Mouse (Mus musculus): ENCODE data around the gene 1700001O22Rik. TPM values are rescaled to one million over a fixed set of nuclear protein-coding genes. Genes with fewer than 3 reads are reported as not detected.

1700001O22Rik gene
- polyA plus RNA-seq, 3 experiments from 2014 or later = 0.55 to 2.5 (median 0.84) TPM

- ATAC-seq = no peak
These were observed 7.1 kb upstream of the 1700001O22Rik start for GRCm38 (mm10) chr2:30810573-30810972.

- no peak for ATAC-seq
These were observed 6.0 kb upstream of the 1700001O22Rik start for GRCm38 (mm10) chr2:30809503-30809902.

- no peak for ATAC-seq
These were observed 4.8 kb upstream of the 1700001O22Rik start for GRCm38 (mm10) chr2:30808296-30808655.

GRCm38 (mm10) chr2:30807648-30808295 is 4.3 kb upstream of the 1700001O22Rik start, which contains the start of gene Ntmt1:
TSS of gene Ntmt1 (plus strand) at chr2:30807826.
- peak; percentile 98 for ATAC-seq

- ATAC-seq = peak; percentile 11
These were observed 3.7 kb upstream of the 1700001O22Rik start for GRCm38 (mm10) chr2:30807147-30807647.

- no peak for ATAC-seq
These were observed 2.5 kb upstream of the 1700001O22Rik start for GRCm38 (mm10) chr2:30805983-30806382.

- peak; percentile 41 for ATAC-seq
These were observed 2.2 kb downstream of the 1700001O22Rik start for GRCm38 (mm10) chr2:30801067-30801852.

- ATAC-seq = no peak
These were observed 2.8 kb downstream of the 1700001O22Rik start for GRCm38 (mm10) chr2:30800671-30801066.

- no peak for ATAC-seq
These were observed 4.0 kb downstream of the 1700001O22Rik start for GRCm38 (mm10) chr2:30799456-30799855.

GRCm38 (mm10) chr2:30796382-30796781 is 7.1 kb downstream of the 1700001O22Rik start:
- ATAC-seq = peak; percentile 78

- ATAC-seq = no peak
These were observed 7.6 kb downstream of the 1700001O22Rik start for GRCm38 (mm10) chr2:30795889-30796275.

- ATAC-seq = no peak
These were observed 8.1 kb downstream of the 1700001O22Rik start for GRCm38 (mm10) chr2:30795271-30795888.

GRCm38 (mm10) chr2:30794179-30795108 is 9.0 kb downstream of the 1700001O22Rik start:
- ATAC-seq = peak; percentile 75

GRCm38 (mm10) chr2:30792061-30792460 is 11.4 kb downstream of the 1700001O22Rik start:
- no peak for ATAC-seq

- no peak for ATAC-seq
These were observed 16.0 kb downstream of the 1700001O22Rik start for GRCm38 (mm10) chr2:30787466-30787865.

- ATAC-seq = peak; percentile 52
These were observed 19.1 kb downstream of the 1700001O22Rik start for GRCm38 (mm10) chr2:30784078-30784994.

- ATAC-seq = no peak
These were observed 20.1 kb downstream of the 1700001O22Rik start for GRCm38 (mm10) chr2:30783346-30783745.

GRCm38 (mm10) chr2:30782312-30783290 is 20.9 kb downstream of the 1700001O22Rik start:
- ATAC-seq = no peak

- no peak for ATAC-seq
These were observed 24.2 kb downstream of the 1700001O22Rik start for GRCm38 (mm10) chr2:30779241-30779640.

- ATAC-seq = no peak
These were observed 25.2 kb downstream of the 1700001O22Rik start for GRCm38 (mm10) chr2:30778235-30778634.

Data from inflammation-experienced regulatory T-cells, adult 6 months (primary cell).